Mouse (Mus musculus) urinary bladder, adult 2 months (tissue): Measurements from ENCODE around the gene Farp2. TPM values are rescaled to one million over a fixed set of nuclear protein-coding genes. Genes with fewer than 3 reads are reported as not detected.
"Not testable (repeated sequence)": the region's sequence is repeated elsewhere in the genome, so short reads cannot be mapped to it uniquely, and the experiment has no call there.

ENCODE experiments used
- DNase-seq: peaks from one replicate; pipeline ENCODE4 v3.0.0; 2022; ENCODE audit warnings: low spot score
- polyA plus RNA-seq: library from polyadenylated mRNA; depleted of rRNA; stranded (reverse); fragments of >200 nt; gene quantifications from 2 replicates; pipeline ENCODE4 v1.2.3, GENCODE M21; 2012; rRNA removed

Gene Farp2
- polyA plus RNA-seq, 1 experiment, result 4.9 TPM

GRCm38 (mm10) chr1:93635091-93635579, 123.3 kb downstream of the Farp2 start:
- DNase-seq, result peak; percentile 93

GRCm38 (mm10) chr1:93635580-93636192, 123.8 kb downstream of the Farp2 start:
- no peak for DNase-seq

- no peak for DNase-seq
Observed at GRCm38 (mm10) chr1:93636211-93636897, 124.5 kb downstream of the Farp2 start.

GRCm38 (mm10) chr1:93641978-93642377, 130.1 kb downstream of the Farp2 start:
- DNase-seq, result no peak

- DNase-seq, result no peak
Observed at GRCm38 (mm10) chr1:93642692-93643091, 130.8 kb downstream of the Farp2 start.

GRCm38 (mm10) chr1:93649604-93650172, 137.8 kb downstream of the Farp2 start:
- DNase-seq, result no peak

GRCm38 (mm10) chr1:93654275-93654674, 142.4 kb downstream of the Farp2 start:
- no peak for DNase-seq

GRCm38 (mm10) chr1:93654798-93655197, 142.9 kb downstream of the Farp2 start:
- DNase-seq, result no peak

- DNase-seq, result no peak
Observed at GRCm38 (mm10) chr1:93656325-93657024, 144.6 kb downstream of the Farp2 start.

- DNase-seq, result no peak
Observed at GRCm38 (mm10) chr1:93657025-93657360, 145.1 kb downstream of the Farp2 start.

GRCm38 (mm10) chr1:93658559-93658958, 146.7 kb downstream of the Farp2 start, which contains the start of gene Stk25:
Gene Stk25 (minus strand): TSS chr1:93658659.
- DNase-seq, result not testable (repeated sequence)

GRCm38 (mm10) chr1:93667760-93668400, 156.0 kb downstream of the Farp2 start:
- no peak for DNase-seq

GRCm38 (mm10) chr1:93668791-93669548, 157.1 kb downstream of the Farp2 start:
- peak; percentile 55 for DNase-seq

- DNase-seq, result no peak
Observed at GRCm38 (mm10) chr1:93669941-93670340, 158.1 kb downstream of the Farp2 start.

Other genes starting within 250 kb of the Farp2 start
- gene Mterf4, start 206.2 kb upstream of the Farp2 start, polyA plus RNA-seq, result 16.4 and 17.2 TPM in 2 replicates
- 12.4 and 13.7 TPM in 2 replicates for gene Ppp1r7, start 169.2 kb upstream of the Farp2 start, polyA plus RNA-seq
- gene Pask, start 168.6 kb upstream of the Farp2 start, polyA plus RNA-seq, result 2.6 and 3.1 TPM in 2 replicates
- gene Ano7, start 138.1 kb upstream of the Farp2 start, polyA plus RNA-seq, result 1.3 and 1.4 TPM in 2 replicates
- 134 and 137 TPM in 2 replicates for gene Hdlbp, start 33.3 kb upstream of the Farp2 start, polyA plus RNA-seq
- gene Stk25, start 146.6 kb downstream of the Farp2 start, polyA plus RNA-seq, result 141 and 169 TPM in 2 replicates
- gene Bok, start 173.6 kb downstream of the Farp2 start, polyA plus RNA-seq, result 51.8 and 52.5 TPM in 2 replicates
- 49.8 and 52.4 TPM in 2 replicates for gene Atg4b, start 239.4 kb downstream of the Farp2 start, polyA plus RNA-seq
- gene Thap4, start 242.8 kb downstream of the Farp2 start, polyA plus RNA-seq, result 39.9 and 43.8 TPM in 2 replicates